Mouse (Mus musculus) telencephalon, adult 2 months (tissue): ENCODE measurements around the gene Rpl9.

Experiments
- DNase-seq: peaks from one replicate; pipeline ENCODE4 v3.0.0-alpha.2; 2011; ENCODE audit warnings: low read depth, low spot score

Gene Rpl9

DNA sequence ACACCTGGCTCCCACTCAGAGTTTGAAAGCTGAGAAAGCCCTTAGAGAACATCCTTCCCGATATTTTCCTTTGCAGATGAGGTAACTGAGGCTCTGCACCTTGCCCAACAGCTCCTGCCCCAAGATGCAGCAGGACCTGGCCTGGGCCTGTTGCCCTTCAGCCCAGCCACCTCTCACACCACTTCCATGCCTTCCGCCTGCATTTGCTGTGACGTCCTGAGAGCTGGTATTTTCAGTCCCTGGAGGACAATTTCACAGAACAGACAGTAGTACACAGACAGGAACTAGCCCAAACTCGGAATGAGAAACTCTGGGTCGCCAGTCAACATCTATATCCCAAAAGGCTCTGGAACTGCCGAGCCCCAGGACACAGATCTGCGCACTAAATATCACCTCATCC is 16.5 kb downstream of the Rpl9 start:
- no peak for DNase-seq

GRCm38 (mm10) chr5:65371551-65371950 is 19.7 kb downstream of the Rpl9 start:
- no peak for DNase-seq

GRCm38 (mm10) chr5:65367837-65368236 is 23.4 kb downstream of the Rpl9 start:
- no peak for DNase-seq

- no peak for DNase-seq
Observed at GRCm38 (mm10) chr5:65357771-65358170, 33.5 kb downstream of the Rpl9 start.

DNA sequence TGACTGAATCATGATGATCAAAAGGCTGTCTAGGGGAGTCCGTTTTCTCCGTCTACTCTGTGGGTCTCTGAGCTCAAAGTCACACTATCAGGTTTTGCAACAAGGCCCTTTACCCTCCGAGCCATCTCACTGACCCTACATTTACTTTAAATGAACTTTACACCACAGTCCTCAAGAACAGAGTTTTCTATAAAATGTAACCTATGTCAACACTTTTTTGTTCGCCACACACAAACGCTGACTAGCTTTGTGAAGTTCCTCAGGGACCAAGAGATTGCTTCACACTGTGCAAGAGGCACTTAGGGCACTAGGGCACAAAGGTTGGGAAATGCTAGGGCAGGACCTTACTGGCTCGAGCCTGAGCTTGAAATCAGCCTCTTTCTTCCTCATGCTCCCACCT is 34.4 kb downstream of the Rpl9 start:
- DNase-seq, result no peak

GRCm38 (mm10) chr5:65354985-65355384 is 36.3 kb downstream of the Rpl9 start:
- DNase-seq, result no peak

- DNase-seq, result no peak
Observed at GRCm38 (mm10) chr5:65354097-65354496, 37.1 kb downstream of the Rpl9 start.

DNA sequence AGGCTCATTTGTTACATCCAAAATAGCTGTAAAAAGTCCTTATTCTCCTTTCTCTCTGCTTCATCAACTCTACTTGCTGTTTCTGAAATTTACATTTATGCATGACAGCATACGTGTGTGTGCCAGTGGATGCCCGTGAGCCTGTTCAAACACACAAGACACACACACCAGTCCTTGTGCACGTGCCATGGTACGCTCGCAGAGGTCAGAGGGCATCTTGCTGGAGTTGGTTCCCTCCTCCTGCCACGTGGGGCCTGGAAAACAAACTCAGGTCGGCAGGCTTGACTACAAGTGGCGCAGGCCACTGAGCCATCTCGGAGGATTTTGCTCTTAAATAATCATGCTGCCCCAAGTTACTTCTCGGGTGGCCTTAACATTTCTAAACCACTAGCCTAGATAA is 40.7 kb downstream of the Rpl9 start:
- DNase-seq, result no peak

DNA sequence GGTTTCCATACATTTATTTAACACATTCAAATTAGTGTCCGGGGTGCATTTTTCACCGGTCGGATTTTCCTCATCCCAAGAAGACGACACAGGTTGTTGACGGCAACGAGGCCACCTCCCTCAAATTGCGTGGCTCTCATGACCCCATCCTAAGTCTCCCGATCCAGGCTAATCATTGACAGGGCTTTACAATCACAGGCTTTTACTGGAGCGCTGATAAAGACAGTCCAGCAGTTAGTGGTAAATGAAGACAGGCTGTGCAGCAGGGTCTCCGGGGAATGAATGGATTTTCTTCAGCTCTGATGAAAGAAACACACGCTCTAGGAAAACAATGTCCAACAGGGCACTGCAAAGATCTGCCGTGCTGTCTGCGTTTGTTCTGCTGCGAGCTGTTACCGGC is 43.1 kb downstream of the Rpl9 start, which contains the start of gene Klb:
Gene Klb (plus strand): TSS at position 147 of the 400 bp plus-strand sequence.
- DNase-seq, result no peak

DNA sequence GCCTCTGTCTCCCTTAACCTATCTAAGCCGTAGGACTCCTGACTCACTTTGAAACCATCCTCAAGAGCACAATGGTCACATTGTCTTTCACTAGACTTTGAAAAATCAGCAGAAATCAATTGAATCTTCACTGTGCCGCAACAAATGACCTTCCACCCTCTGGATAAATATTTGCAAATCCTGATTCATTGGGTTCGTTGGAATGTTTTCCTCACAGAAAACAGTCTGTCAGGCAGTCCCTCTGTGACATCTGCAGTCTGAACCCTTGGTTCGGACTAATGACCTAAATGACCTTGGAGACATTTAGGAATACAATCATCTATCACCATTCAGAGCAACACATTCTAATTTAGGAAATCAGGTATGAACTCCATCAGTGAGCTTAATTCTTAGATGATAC is 51.1 kb downstream of the Rpl9 start:
- DNase-seq, result no peak

DNA sequence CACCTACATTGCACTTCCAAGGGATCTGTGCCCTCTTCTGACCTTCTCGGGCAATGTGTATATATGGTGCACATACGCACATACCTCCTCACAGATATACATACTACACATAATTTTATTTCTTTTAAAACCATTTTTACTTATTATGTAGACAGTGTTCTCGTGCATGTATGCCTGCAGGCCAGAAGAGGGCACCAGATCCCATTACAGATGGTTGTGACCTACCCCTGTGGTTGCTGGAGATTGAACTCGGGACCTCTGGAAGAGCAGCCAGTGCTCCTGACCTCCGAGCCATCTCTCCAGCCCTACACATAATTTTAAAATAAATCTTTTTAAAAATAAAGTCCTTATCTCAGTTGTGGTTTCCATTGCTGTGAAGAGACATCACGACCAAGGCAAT is 52.9 kb downstream of the Rpl9 start:
- DNase-seq, result no peak
